Mouse (Mus musculus): ENCODE results near the gene Tmem43. TPM values are rescaled to one million over a fixed set of nuclear protein-coding genes. Genes with fewer than 3 reads are reported as not detected.
A peak's percentile ranks its signal among the peaks of the same experiment; 100 is the strongest.

The Tmem43 gene
- total and polyA plus RNA-seq, 3 experiments: 40.0 to 54.5 (median 48.4) TPM

DNA sequence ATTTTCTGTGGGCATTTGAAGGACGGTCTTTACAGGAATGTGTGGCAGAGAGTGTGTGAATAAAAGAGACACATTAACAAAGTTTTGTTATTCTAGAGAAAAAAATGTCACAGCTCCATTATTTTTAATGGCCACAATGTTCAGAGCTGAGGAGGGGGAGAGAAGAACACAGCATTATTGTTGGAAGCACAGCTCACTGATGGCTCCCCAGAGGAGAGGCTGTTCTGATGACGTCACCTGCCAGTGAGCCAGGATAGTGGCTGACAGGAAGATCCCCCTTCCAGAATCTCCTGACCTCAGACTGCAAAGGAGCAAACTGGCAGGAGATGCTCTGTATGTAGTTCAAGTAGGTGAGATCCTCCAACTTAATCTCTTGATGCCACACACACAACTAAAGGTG lies 60.3 kb downstream of the Tmem43 start:
- no peak for DNase-seq

DNA sequence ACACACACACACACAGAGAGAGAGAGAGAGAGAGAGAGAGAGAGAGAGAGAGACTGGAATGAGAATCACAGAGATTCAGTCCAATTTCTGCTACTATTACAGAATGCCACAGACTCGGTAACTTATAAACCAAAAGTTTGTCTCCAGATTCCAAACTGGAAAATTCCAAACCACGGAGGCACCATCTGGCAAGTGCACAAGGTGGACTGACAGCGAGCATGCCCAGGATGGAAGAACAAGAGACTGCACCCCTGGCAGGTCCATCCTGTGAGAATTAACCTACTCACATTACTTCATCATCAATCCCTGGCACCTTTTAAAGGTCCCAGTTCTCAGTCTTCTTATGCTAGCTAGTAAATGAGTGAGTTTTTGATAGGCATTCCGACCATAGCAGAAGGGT lies 60.8 kb downstream of the Tmem43 start:
- no peak for DNase-seq

DNA sequence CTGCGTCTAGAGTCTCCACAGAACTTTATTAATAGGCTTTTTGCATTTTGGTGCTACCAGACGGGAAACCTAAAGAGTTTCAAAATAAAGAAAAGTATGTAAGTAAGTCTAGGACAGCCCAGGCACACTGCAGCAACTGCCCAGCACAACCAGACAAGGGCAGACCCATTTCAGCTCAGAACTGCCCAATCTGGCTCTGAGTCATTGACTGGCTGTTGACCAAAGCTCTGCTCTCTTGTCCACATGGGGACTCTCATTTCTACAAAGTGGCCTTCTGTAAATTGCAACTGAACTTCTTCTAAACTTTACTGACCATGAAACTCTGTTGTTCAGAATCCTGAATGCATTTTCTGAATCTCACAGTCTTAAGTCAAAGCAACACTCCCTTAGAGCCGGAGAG lies 61.7 kb downstream of the Tmem43 start:
- peak; percentile 65 for DNase-seq

DNA sequence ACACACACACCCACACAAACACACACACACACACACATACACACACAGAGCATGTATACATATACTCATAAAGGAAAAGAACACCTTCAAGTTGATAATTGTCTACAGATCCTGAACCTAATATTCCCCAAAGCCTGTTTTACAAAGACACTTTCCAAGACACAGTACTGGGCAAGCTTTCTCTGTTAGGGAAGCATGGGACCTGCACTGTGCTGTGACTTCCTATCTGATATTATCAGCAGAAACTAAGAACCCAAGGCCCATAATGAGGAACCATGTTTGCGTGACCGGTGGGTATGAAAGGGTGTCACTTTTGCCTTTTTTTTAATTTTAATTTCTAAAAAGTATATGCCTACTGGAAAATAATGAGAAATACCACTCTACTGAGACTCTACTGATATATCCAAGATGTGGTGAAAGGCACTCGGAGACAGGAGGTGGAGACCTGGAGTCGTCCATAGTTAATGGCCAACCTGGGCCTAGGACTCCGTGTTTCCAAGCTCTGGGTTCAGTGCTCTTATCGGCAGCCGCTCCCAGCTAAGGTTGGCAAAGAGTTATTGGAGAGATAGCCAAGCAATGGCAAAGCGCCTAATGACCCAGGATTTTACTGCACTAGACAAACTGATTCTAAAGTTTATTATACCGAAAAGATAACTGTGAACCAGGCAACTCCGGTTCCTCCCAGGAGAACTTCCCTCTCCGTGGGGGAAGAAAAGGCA lies 62.7 kb downstream of the Tmem43 start:
- DNase-seq: no peak

Other genes with a start within 250 kb of the Tmem43 start
- not detected for gene Wnt7a, start 62.3 kb upstream of the Tmem43 start, total RNA-seq (2021)
- not detected in 2 replicates for gene Wnt7a, start 62.3 kb upstream of the Tmem43 start, polyA plus RNA-seq (2012; rRNA removed)
- 10 to 100 TPM; 16.1 to 17.8 TPM for gene Chchd4, start 157 bp upstream of the Tmem43 start, total RNA-seq (2021)
- gene Chchd4, start 157 bp upstream of the Tmem43 start, polyA plus RNA-seq (2012; rRNA removed): 4.2 and 5.1 TPM in 2 replicates
- 10 to 100 TPM; 13.3 to 19.3 TPM for gene Xpc, start 42.2 kb downstream of the Tmem43 start, total RNA-seq (2021)
- gene Xpc, start 42.2 kb downstream of the Tmem43 start, polyA plus RNA-seq (2012; rRNA removed): 4.1 and 4.5 TPM in 2 replicates
- 10 to 100 TPM; 38.3 to 40.4 TPM for gene Lsm3, start 42.2 kb downstream of the Tmem43 start, total RNA-seq (2021)
- 5.2 and 7.3 TPM in 2 replicates for gene Lsm3, start 42.2 kb downstream of the Tmem43 start, polyA plus RNA-seq (2012; rRNA removed)
- 100 to 1,000 TPM; 466 to 626 TPM for gene Slc6a6, start 210.3 kb downstream of the Tmem43 start, total RNA-seq (2021)
- gene Slc6a6, start 210.3 kb downstream of the Tmem43 start, polyA plus RNA-seq (2012; rRNA removed): 570 and 815 TPM in 2 replicates